Mouse (Mus musculus) layer of hippocampus, postnatal 25 days (tissue): ENCODE measurements around the gene Fam173b. TPM values are rescaled to one million over a fixed set of nuclear protein-coding genes. Genes with fewer than 3 reads are reported as not detected.
"Not testable (repeated sequence)": the region's sequence is repeated elsewhere in the genome, so short reads cannot be mapped to it uniquely, and the experiment has no call there.

ENCODE experiments used
- DNase-seq, 2 experiments: peaks; one replicate each; pipeline ENCODE4 v3.0.0; 2022; ENCODE audit warnings: mixed read lengths in 2 of 2, low spot score in 1 of 2; ENCODE audit errors: extremely low spot score in 1 of 2
- total RNA-seq, 2 experiments: library from RNA; stranded (reverse); gene quantifications; 2 replicates each; pipeline ENCODE4 v1.2.3; 2021

The Fam173b gene
- total RNA-seq = 10 to 100 TPM; 11.8 to 13.3 TPM

GRCm38 (mm10) chr15:31601646-31602374 is at the start of gene Fam173b, which contains the start of gene Cct5:
Fam173b (plus strand) TSS chr15:31601852.
Cct5 (minus strand) TSS chr15:31601804.
- peak; percentile 99 to 100 for DNase-seq

- no peak for DNase-seq
Measured at GRCm38 (mm10) chr15:31554855-31555254, 46.8 kb upstream of the Fam173b start.

GRCm38 (mm10) chr15:31561390-31561789 is 40.3 kb upstream of the Fam173b start:
- no peak for DNase-seq

- no peak for DNase-seq
Measured at GRCm38 (mm10) chr15:31561976-31562375, 39.7 kb upstream of the Fam173b start.

- no peak for DNase-seq
Measured at GRCm38 (mm10) chr15:31562847-31563246, 38.8 kb upstream of the Fam173b start.

GRCm38 (mm10) chr15:31563577-31564546 is 37.8 kb upstream of the Fam173b start:
- no peak for DNase-seq

- no peak for DNase-seq
Measured at GRCm38 (mm10) chr15:31565184-31565583, 36.5 kb upstream of the Fam173b start, which contains the start of gene Cmbl. Cmbl (plus strand) TSS chr15:31565389.

- DNase-seq = no peak
Measured at GRCm38 (mm10) chr15:31565786-31566185, 35.9 kb upstream of the Fam173b start.

- no peak for DNase-seq
Measured at GRCm38 (mm10) chr15:31567431-31567830, 34.2 kb upstream of the Fam173b start.

- DNase-seq = no peak
Measured at GRCm38 (mm10) chr15:31568581-31568996, 33.1 kb upstream of the Fam173b start.

- DNase-seq = no peak
Measured at GRCm38 (mm10) chr15:31569325-31570022, 32.2 kb upstream of the Fam173b start.

- no peak for DNase-seq
Measured at GRCm38 (mm10) chr15:31570959-31571358, 30.7 kb upstream of the Fam173b start.

- DNase-seq = peak in 1 of 2 experiments; percentile 22
Measured at GRCm38 (mm10) chr15:31571906-31572722, 29.5 kb upstream of the Fam173b start.

GRCm38 (mm10) chr15:31573287-31573686 is 28.4 kb upstream of the Fam173b start:
- DNase-seq = no peak

- DNase-seq = no peak
Measured at GRCm38 (mm10) chr15:31573692-31574091, 28.0 kb upstream of the Fam173b start.

GRCm38 (mm10) chr15:31576076-31576475 is 25.6 kb upstream of the Fam173b start:
- DNase-seq = no peak

GRCm38 (mm10) chr15:31581086-31581485 is 20.6 kb upstream of the Fam173b start:
- DNase-seq = not testable (repeated sequence)

GRCm38 (mm10) chr15:31583304-31584085 is 18.2 kb upstream of the Fam173b start:
- DNase-seq = no peak

GRCm38 (mm10) chr15:31585238-31585637 is 16.4 kb upstream of the Fam173b start:
- no peak for DNase-seq
